Mouse (Mus musculus): ENCODE measurements at regions not wholly inside any gene's neighbourhood (a gene's known extent, or its start where the extent isn't known, plus 50 kb on each side); places are given as distances from the start of the nearest gene placed in this dataset.

GRCm38 (mm10) chr14:103403054-103403453 lies 56.4 kb upstream of the Mycbp2 start:
- TF ChIP-seq CTCF (IDR thresholded peaks at IDR 0.05; ENCODE audit: low read depth): no peak
- ATAC-seq (no peak), DNase-seq (no peak)
- WGBS: 70% methylated on average over 3 of the region's 3 CpGs
- H3K27ac ChIP-seq (ENCODE audit: low read depth, low read length): no peak overlapping the region
- H3K4me3 ChIP-seq (ENCODE audit: low read depth, low read length): no peak overlapping the region
- no peaks in the 10 kb centered on the region for H3K27me3 ChIP-seq (ENCODE audit: insufficient read depth, low read length)
- no peaks in the 10 kb centered on the region for H3K36me3 ChIP-seq (ENCODE audit: insufficient read depth)
- H3K4me2 ChIP-seq (ENCODE audit: low read depth): no peak overlapping the region
- no peaks in the 10 kb centered on the region for H3K4me1 ChIP-seq (ENCODE audit: insufficient read depth)
- H3K9ac ChIP-seq: no peak overlapping the region
- no peaks in the 10 kb centered on the region for H3K9me3 ChIP-seq (ENCODE audit: low read length)

- no peak overlapping the region for H3K4me2 ChIP-seq (ENCODE audit: low read depth)
- no peak overlapping the region for H3K9ac ChIP-seq
- H3K36me3 ChIP-seq (ENCODE audit: insufficient read depth): no peaks in the 10 kb centered on the region
- H3K4me3 ChIP-seq (ENCODE audit: low read depth, low read length): no peak overlapping the region
- H3K9me3 ChIP-seq (ENCODE audit: low read length): no peaks in the 10 kb centered on the region
- H3K27ac ChIP-seq (ENCODE audit: low read depth, low read length): no peak overlapping the region
- DNase-seq (no peak), ATAC-seq (no peak)
- no peaks in the 10 kb centered on the region for H3K27me3 ChIP-seq (ENCODE audit: insufficient read depth, low read length)
- H3K4me1 ChIP-seq (ENCODE audit: insufficient read depth): no peaks in the 10 kb centered on the region
- no peak for TF ChIP-seq CTCF (IDR thresholded peaks at IDR 0.05; ENCODE audit: low read depth)
- 91% methylated on average over 2 of the region's 2 CpGs for WGBS
These were observed 55.4 kb upstream of the Mycbp2 start for GRCm38 (mm10) chr14:103401983-103402382.

GRCm38 (mm10) chr14:103401280-103401679 lies 54.7 kb upstream of the Mycbp2 start:
- H3K27me3 ChIP-seq (ENCODE audit: insufficient read depth, low read length): no peaks in the 10 kb centered on the region
- H3K36me3 ChIP-seq (ENCODE audit: insufficient read depth): no peaks in the 10 kb centered on the region
- no peak for DNase-seq
- H3K27ac ChIP-seq (ENCODE audit: low read depth, low read length): no peak overlapping the region
- H3K9ac ChIP-seq: no peak overlapping the region
- H3K4me1 ChIP-seq (ENCODE audit: insufficient read depth): no peaks in the 10 kb centered on the region
- ATAC-seq: no peak
- H3K4me3 ChIP-seq (ENCODE audit: low read depth, low read length): no peak overlapping the region
- H3K9me3 ChIP-seq (ENCODE audit: low read length): no peaks in the 10 kb centered on the region
- no peak for TF ChIP-seq CTCF (IDR thresholded peaks at IDR 0.05; ENCODE audit: low read depth)
- H3K4me2 ChIP-seq (ENCODE audit: low read depth): no peak overlapping the region
- WGBS: 87% methylated on average over 2 of the region's 2 CpGs

- TF ChIP-seq CTCF (IDR thresholded peaks at IDR 0.05; ENCODE audit: low read depth): no peak
- ATAC-seq: no peak
- WGBS: 74% methylated on average over 1 of the region's 1 CpGs
These were observed 51.8 kb upstream of the Mycbp2 start for GRCm38 (mm10) chr14:103398401-103398800.

More at GRCm38 (mm10) chr14:103398401-103398800, 51.8 kb upstream of the Mycbp2 start:
- Histone ChIP-seq H3K9me3 (ENCODE audit: low read length) (no peaks in the 10 kb centered on the region), H3K36me3 (ENCODE audit: insufficient read depth) (no peaks in the 10 kb centered on the region), H3K4me3 (ENCODE audit: low read depth, low read length) (no peak overlapping the region), H3K9ac (no peak overlapping the region), H3K27ac (ENCODE audit: low read depth, low read length) (no peak overlapping the region), H3K4me1 (ENCODE audit: insufficient read depth) (no peaks in the 10 kb centered on the region), H3K4me2 (ENCODE audit: low read depth) (no peak overlapping the region), H3K27me3 (ENCODE audit: insufficient read depth, low read length) (no peaks in the 10 kb centered on the region)
- DNase-seq: no peak
